Mouse (Mus musculus): ENCODE data around the gene Gm45521.
"Not testable (repeated sequence)": the region's sequence is repeated elsewhere in the genome, so short reads cannot be mapped to it uniquely, and the experiment has no call there.

Gm45521 gene

DNA sequence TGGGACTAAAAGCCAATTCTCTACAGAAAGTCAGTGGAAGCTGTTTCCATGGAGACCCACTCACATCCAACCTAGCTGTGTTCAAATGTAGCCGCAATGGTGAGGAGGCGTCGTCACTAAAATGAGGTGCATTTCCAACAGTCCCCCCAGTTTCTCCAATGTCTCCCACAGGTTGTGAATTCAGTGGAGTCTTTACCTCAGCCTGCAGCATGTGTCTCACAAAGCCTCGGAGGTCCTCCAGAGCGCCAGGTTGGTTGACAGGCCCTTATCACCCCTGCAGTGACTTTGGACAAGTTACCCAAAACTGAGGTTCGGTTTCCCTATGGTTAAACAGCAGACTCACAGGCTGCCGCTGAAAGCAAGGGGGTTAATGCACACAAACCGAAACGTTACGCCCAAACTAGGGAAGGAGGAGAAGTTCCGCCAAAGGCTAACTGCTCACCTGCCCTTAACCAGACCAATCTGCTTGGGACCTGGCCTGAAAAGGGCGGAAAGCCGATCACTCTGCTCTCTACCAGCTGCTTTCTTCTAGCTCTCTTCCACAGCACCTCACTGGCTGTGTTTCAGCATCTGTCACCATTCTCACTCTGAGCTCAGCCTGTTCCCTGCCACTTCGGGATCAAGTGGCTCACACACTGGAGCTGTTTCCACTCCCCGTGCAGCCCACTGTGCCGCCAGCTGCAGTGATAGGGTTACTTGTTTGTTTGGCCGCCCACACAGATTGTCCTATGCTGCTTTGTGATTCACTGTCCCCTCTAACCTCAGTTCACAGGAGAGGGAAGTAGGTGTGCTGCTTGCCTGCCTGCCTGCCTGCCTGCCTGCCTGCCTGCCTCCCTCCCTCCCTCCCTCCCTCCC lies 44.0 kb downstream of the Gm45521 start:
- no peak for DNase-seq

DNA sequence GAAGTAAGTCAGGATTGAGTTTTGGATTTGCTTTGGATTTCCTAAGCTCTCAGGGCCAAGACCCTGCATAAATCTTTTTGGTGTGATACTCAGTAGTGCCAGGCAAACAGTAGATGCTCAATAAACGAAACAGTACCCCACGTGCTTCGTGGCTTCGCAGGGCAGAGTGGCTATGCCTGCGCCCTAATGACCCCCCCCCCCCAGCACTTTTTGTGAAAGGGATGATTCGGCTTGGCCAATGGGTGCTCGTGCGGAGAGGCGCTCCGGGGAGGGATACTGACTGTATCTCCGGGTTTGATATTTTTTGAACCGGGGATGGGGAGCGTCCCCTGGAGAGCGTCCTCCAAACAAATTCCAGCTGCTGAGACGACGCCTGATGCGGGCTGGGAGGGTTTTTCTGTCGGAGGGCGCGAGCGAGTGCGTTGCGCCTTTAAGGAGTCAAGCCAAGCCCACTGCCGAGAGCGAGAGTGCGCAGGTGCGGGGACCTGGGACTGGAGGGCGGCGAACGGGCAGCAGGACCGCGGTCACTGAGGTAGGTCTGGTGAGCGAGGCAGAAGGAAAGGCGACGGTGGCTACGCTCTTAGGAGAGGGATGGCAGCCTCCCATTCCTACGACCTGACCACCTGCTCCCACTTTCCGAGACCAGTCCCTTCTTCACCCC lies 45.5 kb downstream of the Gm45521 start, which contains the start of gene Abhd6:
Gene Abhd6, plus strand, starts transcription at position 471 of the 661 bp plus-strand sequence.
- peak; percentile 93 to 96 for DNase-seq

DNA sequence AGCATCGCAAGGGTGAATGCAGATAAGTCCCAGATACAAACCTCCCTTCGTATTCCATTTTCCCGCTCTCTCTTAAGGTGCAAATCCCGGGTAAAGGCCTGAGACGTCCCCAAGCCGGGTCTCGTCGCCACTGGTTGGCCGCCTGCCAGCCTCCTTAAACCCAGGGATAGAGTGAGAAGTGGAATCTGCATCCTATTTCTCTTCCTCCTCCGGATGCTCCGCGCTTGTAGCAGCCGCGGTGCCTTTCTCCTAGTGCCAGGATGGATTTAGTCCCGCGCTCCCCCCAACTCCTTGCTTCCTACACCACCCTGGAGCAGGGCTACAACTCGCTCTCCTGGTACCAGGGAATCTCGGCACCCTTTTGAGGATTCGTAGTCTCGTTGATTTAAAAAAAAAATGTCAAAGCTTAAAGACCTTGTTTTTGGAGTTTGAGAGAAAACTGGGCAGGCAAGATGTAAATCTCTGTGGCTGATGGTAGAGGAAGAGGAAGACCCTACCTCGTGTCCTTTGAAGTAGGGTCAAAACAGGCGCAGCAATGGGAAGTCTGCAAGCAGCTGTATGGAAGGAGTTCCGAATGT lies 46.1 kb downstream of the Gm45521 start:
- peak; percentile 87 for DNase-seq

DNA sequence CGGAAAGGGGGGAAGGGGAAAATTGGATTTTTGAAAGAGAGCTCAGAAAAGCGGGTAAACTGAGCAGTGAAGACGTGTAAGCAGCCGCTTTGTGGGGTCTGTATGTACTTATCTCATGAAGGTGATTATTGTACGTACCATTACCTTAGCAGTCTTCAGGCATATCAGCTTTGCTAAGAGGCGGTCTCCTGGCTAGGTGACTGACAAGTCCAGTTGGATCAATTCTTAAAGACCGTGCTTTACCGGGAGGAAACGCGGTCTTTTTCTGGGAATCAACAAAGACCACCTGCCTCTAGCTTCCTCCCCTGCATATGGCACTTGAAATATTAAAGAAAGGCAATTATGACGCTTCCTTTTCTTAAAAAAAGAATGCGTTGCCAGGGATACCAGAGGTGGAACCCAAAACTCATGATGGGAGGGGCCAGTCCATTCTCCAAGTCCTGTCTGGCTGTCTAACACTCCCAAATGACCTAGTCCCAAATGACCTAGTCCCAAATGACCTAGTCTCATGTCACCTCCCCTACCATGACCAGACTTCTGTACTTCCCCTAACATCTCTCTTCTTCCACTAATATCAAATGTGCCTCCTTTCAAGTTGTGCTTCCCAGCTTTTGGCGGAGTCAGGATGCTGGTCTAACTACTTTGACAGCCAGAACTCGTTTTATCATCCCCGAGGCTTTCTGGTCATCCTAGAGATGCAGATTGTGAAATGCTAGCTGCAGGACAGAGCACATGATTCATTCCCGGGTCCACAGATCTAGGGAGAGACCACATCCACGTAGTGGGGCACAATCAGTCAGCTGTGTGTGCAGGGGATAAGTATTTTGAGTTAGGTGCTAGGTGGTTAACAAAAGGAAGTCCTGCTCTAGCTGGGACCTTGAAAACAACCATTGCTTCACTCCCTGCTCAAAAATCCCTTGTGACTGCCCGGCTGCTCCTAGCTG lies 46.9 kb downstream of the Gm45521 start:
- DNase-seq, result peak in 1 of 2 experiments; percentile 17

DNA sequence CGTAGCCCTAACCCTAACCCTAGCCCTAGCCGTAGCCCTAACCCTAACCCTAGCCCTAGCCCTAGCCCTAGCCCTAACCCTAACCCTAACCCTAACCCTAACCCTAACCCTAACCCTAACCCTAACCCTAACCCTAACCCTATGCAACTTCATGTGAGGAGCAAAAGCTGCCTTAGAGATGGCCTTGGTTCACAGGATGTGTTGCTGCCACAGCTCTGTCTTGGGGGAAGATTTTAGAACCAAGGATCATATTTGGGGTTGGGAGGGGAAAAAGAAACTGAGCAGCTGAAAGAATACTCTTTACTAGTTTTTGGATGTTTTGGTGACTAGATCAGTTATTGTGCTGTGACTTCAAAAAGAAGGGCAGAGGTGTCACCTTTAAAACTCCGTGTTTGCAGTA lies 49.0 kb downstream of the Gm45521 start:
- DNase-seq, result not testable (repeated sequence)

DNA sequence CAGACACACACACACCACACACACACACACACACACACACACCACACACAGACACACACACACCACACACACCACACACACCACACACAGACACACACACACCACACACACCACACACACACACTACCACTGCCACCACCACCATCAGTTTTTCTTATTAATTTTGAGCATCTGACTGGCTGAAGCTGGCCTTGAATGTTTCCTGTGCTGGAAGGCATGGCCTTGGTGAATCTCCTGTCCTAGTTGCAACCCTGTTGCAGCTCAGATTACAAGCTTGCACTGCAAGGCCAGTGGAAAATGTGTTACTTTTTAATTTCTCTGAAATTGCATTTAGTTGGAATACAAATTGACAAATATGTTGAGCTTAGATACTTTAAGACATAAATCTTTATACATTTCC lies 50.0 kb downstream of the Gm45521 start:
- no peak for DNase-seq

DNA sequence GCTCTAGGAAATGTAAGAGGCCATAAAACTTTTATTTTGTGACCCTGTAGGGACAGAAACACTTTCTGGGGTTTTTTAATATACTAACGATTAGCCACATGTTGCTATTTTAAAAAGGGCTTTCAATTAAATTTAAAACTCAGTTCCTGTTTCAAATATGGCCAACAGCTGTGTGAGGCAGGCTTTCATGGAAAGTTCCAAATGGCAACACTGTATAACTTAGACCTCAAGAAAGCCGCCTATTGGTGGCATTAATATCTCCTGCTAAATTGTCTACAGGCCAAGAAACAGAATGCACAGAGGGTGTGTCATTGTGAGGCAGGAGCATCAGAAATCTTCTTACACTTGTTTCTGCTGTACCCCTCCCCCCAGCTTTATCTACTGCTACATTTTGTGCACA lies 50.4 kb downstream of the Gm45521 start:
- no peak for DNase-seq

DNA sequence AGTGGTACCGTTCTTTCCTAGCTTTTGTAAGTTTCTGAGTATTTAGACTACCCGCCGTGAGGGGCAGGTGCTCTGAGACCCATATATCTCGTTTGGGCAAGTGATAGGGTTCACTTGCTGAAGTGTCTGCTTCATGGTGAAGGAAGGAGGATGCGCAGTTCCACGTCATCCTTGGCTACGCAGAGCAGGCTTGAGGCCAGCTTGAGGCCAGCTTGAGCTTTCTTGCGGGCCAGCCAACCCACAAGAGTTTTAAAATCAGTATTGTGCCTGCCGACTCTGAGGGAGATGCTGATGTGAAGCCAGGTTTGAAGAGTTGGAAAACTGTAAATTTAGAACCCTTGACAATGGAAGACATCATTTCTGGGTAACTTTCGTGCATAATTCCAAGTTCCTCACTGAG lies 50.8 kb downstream of the Gm45521 start:
- DNase-seq, result peak; percentile 59 to 60

Data from cerebellum, postnatal 10 days (tissue).